Mouse (Mus musculus): ENCODE measurements around the gene Klhdc7a. TPM values are rescaled to one million over a fixed set of nuclear protein-coding genes. Genes with fewer than 3 reads are reported as not detected.

Klhdc7a gene
- polyA plus RNA-seq, 1 experiment: 8.2 TPM

DNA sequence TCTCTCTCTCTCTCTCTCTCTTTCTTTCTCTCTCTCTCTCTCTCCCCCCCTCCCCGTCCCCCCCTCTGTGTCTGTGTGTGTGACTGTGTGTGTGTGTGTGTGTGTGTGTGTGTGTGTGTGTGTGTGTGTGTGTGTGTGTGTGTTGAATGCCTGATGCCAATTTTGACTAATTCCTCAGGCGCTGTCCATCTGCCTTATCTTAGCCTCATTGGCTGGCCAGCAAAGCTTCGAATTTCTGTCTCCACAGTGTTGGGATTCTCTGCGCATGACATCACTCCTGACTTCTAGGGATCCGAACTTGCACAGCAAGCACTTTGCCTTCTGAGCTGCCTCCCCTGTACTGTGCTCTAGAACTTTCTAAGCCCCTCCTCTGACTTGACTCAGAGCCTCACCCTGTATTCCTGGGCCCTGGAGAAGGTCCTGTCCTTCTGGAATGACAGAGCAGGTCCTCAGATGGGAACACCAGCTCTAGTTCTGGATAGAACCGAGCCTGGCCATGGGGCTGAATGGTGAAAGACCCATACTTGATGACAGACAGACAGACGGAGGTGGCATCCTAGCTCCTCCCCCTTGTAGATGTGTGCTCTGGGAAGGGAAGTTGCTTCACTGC lies 16.8 kb downstream of the Klhdc7a start:
- Histone ChIP-seq H3K27me3 (ENCODE audit: control insufficient read depth, insufficient read depth, low read length) (no peaks in the 10 kb centered on the region), H3K36me3 (ENCODE audit: control insufficient read depth, insufficient read depth, low read length) (no peaks in the 10 kb centered on the region), H3K4me3 (ENCODE audit: control insufficient read depth, insufficient read depth, low read length) (no peak overlapping the region), H3K4me1 (replicated peaks; ENCODE audit: control insufficient read depth, insufficient read depth, low read length) (no peaks in the 10 kb centered on the region), H3K27ac (ENCODE audit: control insufficient read depth, insufficient read depth, low read length) (no peak overlapping the region)
- WGBS: 62% methylated on average over 6 of the region's 7 CpGs
- no peak for TF ChIP-seq CTCF (IDR thresholded peaks at IDR 0.05; ENCODE audit: borderline replicate concordance, control insufficient read depth, extremely low read depth, insufficient read depth, low read length, poor library complexity)
- no peak for TF ChIP-seq POLR2A (IDR thresholded peaks at IDR 0.05; ENCODE audit: control insufficient read depth, extremely low read depth, insufficient read depth, low read length, poor library complexity)
- DNase-seq: no peak

DNA sequence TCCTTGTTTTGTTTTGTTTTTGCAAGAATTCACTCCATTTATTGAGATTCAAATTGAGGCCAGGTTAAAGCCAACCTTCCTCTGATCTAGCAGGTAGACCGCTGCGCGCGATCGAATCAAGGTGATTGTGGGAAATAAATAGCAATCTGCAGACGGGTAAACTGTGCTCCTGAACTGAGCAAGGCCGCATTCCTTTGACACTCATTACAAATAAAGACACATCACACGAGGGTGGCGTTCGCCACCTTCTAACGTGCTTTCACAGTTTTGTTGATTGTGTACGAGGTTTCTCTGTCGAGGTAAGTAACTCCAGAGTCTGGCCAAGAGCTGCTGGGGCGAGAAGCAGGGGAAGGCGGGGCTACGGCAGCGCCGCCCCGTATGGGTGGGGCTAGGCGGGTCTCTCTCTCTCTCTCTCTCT lies 17.4 kb downstream of the Klhdc7a start:
- Histone ChIP-seq H3K36me3 (ENCODE audit: control insufficient read depth, insufficient read depth, low read length) (no peaks in the 10 kb centered on the region), H3K4me3 (ENCODE audit: control insufficient read depth, insufficient read depth, low read length) (no peak overlapping the region), H3K4me1 (replicated peaks; ENCODE audit: control insufficient read depth, insufficient read depth, low read length) (no peaks in the 10 kb centered on the region), H3K27me3 (ENCODE audit: control insufficient read depth, insufficient read depth, low read length) (no peaks in the 10 kb centered on the region), H3K27ac (ENCODE audit: control insufficient read depth, insufficient read depth, low read length) (no peak overlapping the region)
- WGBS: 11% methylated on average over 20 of the region's 20 CpGs
- TF ChIP-seq CTCF (IDR thresholded peaks at IDR 0.05; ENCODE audit: borderline replicate concordance, control insufficient read depth, extremely low read depth, insufficient read depth, low read length, poor library complexity): no peak
- no peak for TF ChIP-seq POLR2A (IDR thresholded peaks at IDR 0.05; ENCODE audit: control insufficient read depth, extremely low read depth, insufficient read depth, low read length, poor library complexity)
- DNase-seq: no peak

DNA sequence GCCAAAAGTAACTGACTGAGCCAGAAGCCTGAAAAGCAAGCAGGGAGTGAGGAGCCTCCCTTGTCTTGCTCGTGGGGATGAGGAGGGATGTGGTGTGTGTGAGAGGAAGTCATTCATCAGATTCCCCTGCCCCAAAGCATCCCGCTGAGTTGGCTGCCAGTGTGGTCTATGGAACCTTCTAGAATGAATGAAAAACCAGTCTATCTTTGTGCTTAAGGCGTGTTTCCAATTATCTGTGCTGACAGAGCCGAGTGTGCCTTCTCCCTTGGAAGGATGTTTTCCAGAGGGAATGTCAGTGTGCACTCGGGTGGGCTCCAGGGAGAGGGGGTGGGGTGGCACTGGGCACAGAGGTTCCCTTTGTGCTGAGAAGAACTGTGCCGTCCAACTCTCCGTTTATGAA lies 19.2 kb downstream of the Klhdc7a start:
- Histone ChIP-seq H3K4me1 (replicated peaks; ENCODE audit: control insufficient read depth, insufficient read depth, low read length) (no peaks in the 10 kb centered on the region), H3K27me3 (ENCODE audit: control insufficient read depth, insufficient read depth, low read length) (no peaks in the 10 kb centered on the region), H3K36me3 (ENCODE audit: control insufficient read depth, insufficient read depth, low read length) (no peaks in the 10 kb centered on the region), H3K27ac (ENCODE audit: control insufficient read depth, insufficient read depth, low read length) (no peak overlapping the region), H3K4me3 (ENCODE audit: control insufficient read depth, insufficient read depth, low read length) (no peak overlapping the region)
- 35% methylated on average over 7 of the region's 7 CpGs for WGBS
- no peak for DNase-seq
- TF ChIP-seq CTCF (IDR thresholded peaks at IDR 0.05; ENCODE audit: borderline replicate concordance, control insufficient read depth, extremely low read depth, insufficient read depth, low read length, poor library complexity) (no peak), POLR2A (IDR thresholded peaks at IDR 0.05; ENCODE audit: control insufficient read depth, extremely low read depth, insufficient read depth, low read length, poor library complexity) (no peak)

DNA sequence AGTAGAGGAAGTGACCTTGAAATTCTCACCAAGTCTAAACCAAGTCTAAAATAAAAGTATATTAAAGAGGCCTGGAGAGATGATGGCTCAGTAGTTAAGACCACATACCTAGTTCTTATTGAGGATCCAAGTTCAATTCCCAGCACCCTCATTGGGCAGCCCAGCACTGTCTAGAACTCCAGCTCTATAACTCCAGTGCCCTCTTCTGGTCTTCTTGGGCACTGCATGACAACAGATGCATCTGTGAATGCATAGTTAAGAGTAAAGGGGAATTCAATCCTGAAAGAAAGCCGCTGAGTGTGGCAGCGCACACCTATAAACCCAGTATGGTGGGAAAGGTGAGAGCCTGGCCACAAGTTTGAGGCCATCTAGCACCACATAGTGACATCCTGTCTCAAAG lies 20.5 kb downstream of the Klhdc7a start:
- no peaks in the 10 kb centered on the region for H3K27me3 ChIP-seq (ENCODE audit: control insufficient read depth, insufficient read depth, low read length)
- H3K4me1 ChIP-seq (replicated peaks; ENCODE audit: control insufficient read depth, insufficient read depth, low read length): no peaks in the 10 kb centered on the region
- H3K27ac ChIP-seq (ENCODE audit: control insufficient read depth, insufficient read depth, low read length): no peak overlapping the region
- no peaks in the 10 kb centered on the region for H3K36me3 ChIP-seq (ENCODE audit: control insufficient read depth, insufficient read depth, low read length)
- no peak for DNase-seq
- no peak for TF ChIP-seq CTCF (IDR thresholded peaks at IDR 0.05; ENCODE audit: borderline replicate concordance, control insufficient read depth, extremely low read depth, insufficient read depth, low read length, poor library complexity)
- no peak for TF ChIP-seq POLR2A (IDR thresholded peaks at IDR 0.05; ENCODE audit: control insufficient read depth, extremely low read depth, insufficient read depth, low read length, poor library complexity)
- 100% methylated on average over 2 of the region's 2 CpGs for WGBS
- no peak overlapping the region for H3K4me3 ChIP-seq (ENCODE audit: control insufficient read depth, insufficient read depth, low read length)

DNA sequence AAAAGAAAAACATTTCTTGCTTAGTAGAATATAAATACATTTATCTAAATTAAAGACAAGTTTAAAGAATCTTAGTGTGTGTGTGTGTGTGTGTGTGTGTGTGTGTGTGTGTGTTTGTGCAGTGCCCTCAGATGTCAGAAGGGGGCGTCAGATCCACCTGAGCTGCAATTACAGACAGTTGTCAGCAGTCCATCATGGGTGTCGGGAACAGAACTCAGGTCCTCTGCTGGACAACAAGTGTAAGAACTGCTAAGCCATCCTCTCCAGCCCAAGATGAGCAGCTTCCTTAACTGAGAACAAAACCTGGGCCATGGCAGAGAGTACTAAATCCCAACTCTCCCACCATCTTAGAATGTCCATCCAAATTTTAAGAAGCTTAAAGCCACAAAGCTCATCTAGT lies 26.0 kb downstream of the Klhdc7a start:
- Histone ChIP-seq H3K27me3 (ENCODE audit: control insufficient read depth, insufficient read depth, low read length) (no peaks in the 10 kb centered on the region), H3K27ac (ENCODE audit: control insufficient read depth, insufficient read depth, low read length) (no peak overlapping the region), H3K4me3 (ENCODE audit: control insufficient read depth, insufficient read depth, low read length) (no peak overlapping the region), H3K4me1 (replicated peaks; ENCODE audit: control insufficient read depth, insufficient read depth, low read length) (no peaks in the 10 kb centered on the region), H3K36me3 (ENCODE audit: control insufficient read depth, insufficient read depth, low read length) (no peaks in the 10 kb centered on the region)
- TF ChIP-seq CTCF (IDR thresholded peaks at IDR 0.05; ENCODE audit: borderline replicate concordance, control insufficient read depth, extremely low read depth, insufficient read depth, low read length, poor library complexity) (no peak), POLR2A (IDR thresholded peaks at IDR 0.05; ENCODE audit: control insufficient read depth, extremely low read depth, insufficient read depth, low read length, poor library complexity) (no peak)
- no peak for DNase-seq
- WGBS: 81% methylated on average over 2 of the region's 2 CpGs

DNA sequence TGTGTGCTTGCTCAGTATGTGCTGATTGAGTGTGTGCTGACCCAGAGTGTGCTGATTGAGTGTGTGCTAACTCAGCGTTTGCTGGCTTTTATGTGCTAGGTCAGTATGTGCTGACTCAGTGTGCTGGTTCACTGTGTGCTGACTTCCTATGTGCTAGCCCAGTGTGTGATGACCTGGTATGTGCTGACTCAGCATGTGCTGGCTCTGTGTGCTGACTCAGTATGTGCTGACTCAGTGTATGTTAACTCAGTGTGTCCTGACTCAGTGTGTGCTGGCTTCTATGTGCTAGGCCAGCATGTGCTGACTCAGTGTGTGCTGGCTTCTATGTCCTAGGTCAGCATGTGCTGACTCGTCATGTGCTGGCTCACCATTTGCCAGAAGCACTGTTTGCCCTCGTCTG lies 32.3 kb downstream of the Klhdc7a start:
- no peak for TF ChIP-seq POLR2A (IDR thresholded peaks at IDR 0.05; ENCODE audit: control insufficient read depth, extremely low read depth, insufficient read depth, low read length, poor library complexity)
- no peak for TF ChIP-seq CTCF (IDR thresholded peaks at IDR 0.05; ENCODE audit: borderline replicate concordance, control insufficient read depth, extremely low read depth, insufficient read depth, low read length, poor library complexity)
- H3K36me3 ChIP-seq (ENCODE audit: control insufficient read depth, insufficient read depth, low read length): no peaks in the 10 kb centered on the region
- WGBS: 78% methylated on average over 3 of the region's 3 CpGs
- no peak for DNase-seq
- H3K27ac ChIP-seq (ENCODE audit: control insufficient read depth, insufficient read depth, low read length): no peak overlapping the region
- no peaks in the 10 kb centered on the region; the same call in 1 of the 2 replicates for H3K27me3 ChIP-seq (ENCODE audit: control insufficient read depth, insufficient read depth, low read length)
- no peaks in the 10 kb centered on the region for H3K4me1 ChIP-seq (replicated peaks; ENCODE audit: control insufficient read depth, insufficient read depth, low read length)
- no peak overlapping the region for H3K4me3 ChIP-seq (ENCODE audit: control insufficient read depth, insufficient read depth, low read length)
